Mouse (Mus musculus) forebrain, embryonic 12.5 days (tissue): ENCODE results near the gene Arsb. TPM values are rescaled to one million over a fixed set of nuclear protein-coding genes. Genes with fewer than 3 reads are reported as not detected.

ENCODE experiments used
- ATAC-seq: fragments of 200-750 bp; cut with Nextera tagmentation; 2 replicates; pipeline ENCODE4 v1.8.0; 2017; ENCODE audit warnings: moderate TSS enrichment; ENCODE audit not compliant: low FRiP score
- H3K27ac ChIP-seq: fragments of 300-500 bp; sonication (generic); 2 replicates; pipeline ENCODE4 v1.5.1; 2016; ENCODE audit warnings: mild to moderate bottlenecking
- H3K27me3 ChIP-seq: fragments of 300-500 bp; sonication (generic); 2 replicates; pipeline ENCODE4 v1.6.1; 2016; ENCODE audit warnings: mild to moderate bottlenecking
- H3K36me3 ChIP-seq: fragments of 300-500 bp; sonication (generic); replicated peaks from 2 replicates; pipeline ENCODE4 v1.6.1; 2016; ENCODE audit warnings: mild to moderate bottlenecking
- H3K4me1 ChIP-seq: fragments of 300-500 bp; sonication (generic); 2 replicates; pipeline ENCODE4 v1.6.1; 2016
- H3K4me2 ChIP-seq: fragments of 300-500 bp; sonication (generic); 2 replicates; pipeline ENCODE4 v1.6.1; 2016; ENCODE audit warnings: mild to moderate bottlenecking, moderate library complexity
- H3K4me3 ChIP-seq: fragments of 300-500 bp; sonication (generic); replicated peaks from 2 replicates; pipeline ENCODE4 v1.5.1; 2016; ENCODE audit warnings: mild to moderate bottlenecking
- H3K9ac ChIP-seq: fragments of 300-500 bp; sonication (generic); 2 replicates; pipeline ENCODE4 v1.6.1; 2016; ENCODE audit warnings: mild to moderate bottlenecking
- H3K9me3 ChIP-seq: fragments of 300-500 bp; sonication (generic); 2 replicates; pipeline ENCODE4 v1.6.1; 2016
- WGBS: fragments of 180-500 bp; shearing (Covaris S2); methylation state at CpG from one replicate; pipeline ENCODE4 v1.1.7; 2016; 5-methylcytosine and 5-hydroxymethylcytosine counted together
- polyA plus RNA-seq: library from polyadenylated mRNA; unstranded; fragments of >200 nt; fragmentation: Nextera tagmentation; extraction: Ambion mirVana; gene quantifications from 2 replicates; pipeline ENCODE4 v1.2.1, GENCODE M21; 2016

The Arsb gene
- polyA plus RNA-seq, 1 experiment from 2014 or later: 7.3 TPM

- H3K4me1 ChIP-seq: no peaks in the 10 kb centered on the region
- WGBS: 80% methylated on average over 2 of the region's 2 CpGs
- no peaks in the 10 kb centered on the region for H3K27me3 ChIP-seq
Measured at GRCm38 (mm10) chr13:93902126-93902525, 130.7 kb downstream of the Arsb start.

GRCm38 (mm10) chr13:93906552-93907245, 135.3 kb downstream of the Arsb start:
- Histone ChIP-seq H3K4me1 (no peaks in the 10 kb centered on the region), H3K4me3 (no peak overlapping the region), H3K36me3 (no peaks in the 10 kb centered on the region), H3K9ac (no peak overlapping the region), H3K4me2 (no peak overlapping the region), H3K27me3 (no peaks in the 10 kb centered on the region), H3K27ac (no peak overlapping the region), H3K9me3 (no peaks in the 10 kb centered on the region)
- WGBS: 88% methylated on average over 10 of the region's 10 CpGs
- no peak for ATAC-seq

More at GRCm38 (mm10) chr13:93902126-93902525, 130.7 kb downstream of the Arsb start:
- Histone ChIP-seq H3K36me3 (no peaks in the 10 kb centered on the region), H3K9me3 (no peaks in the 10 kb centered on the region), H3K4me2 (no peak overlapping the region), H3K9ac (no peak overlapping the region), H3K4me3 (no peak overlapping the region), H3K27ac (no peak overlapping the region)
- ATAC-seq: no peak

GRCm38 (mm10) chr13:93907971-93908370, 136.5 kb downstream of the Arsb start:
- Histone ChIP-seq H3K27ac (no peak overlapping the region), H3K4me2 (no peak overlapping the region), H3K36me3 (no peaks in the 10 kb centered on the region), H3K27me3 (no peaks in the 10 kb centered on the region), H3K4me3 (no peak overlapping the region), H3K4me1 (no peaks in the 10 kb centered on the region), H3K9ac (no peak overlapping the region), H3K9me3 (no peaks in the 10 kb centered on the region)
- no peak for ATAC-seq
- WGBS: 92% methylated on average over 3 of the region's 3 CpGs

GRCm38 (mm10) chr13:93909847-93910246, 138.4 kb downstream of the Arsb start:
- no peaks in the 10 kb centered on the region for H3K36me3 ChIP-seq
- no peaks in the 10 kb centered on the region for H3K27me3 ChIP-seq
- ATAC-seq: no peak
- H3K9me3 ChIP-seq: no peaks in the 10 kb centered on the region
- no peaks in the 10 kb centered on the region for H3K4me1 ChIP-seq
- no peak overlapping the region for H3K4me3 ChIP-seq
- H3K27ac ChIP-seq: no peak overlapping the region
- H3K4me2 ChIP-seq: no peak overlapping the region
- 83% methylated on average over 5 of the region's 5 CpGs for WGBS
- H3K9ac ChIP-seq: no peak overlapping the region

GRCm38 (mm10) chr13:93911037-93911436, 139.6 kb downstream of the Arsb start:
- no peak overlapping the region for H3K27ac ChIP-seq
- no peak overlapping the region for H3K4me3 ChIP-seq
- WGBS: 65% methylated on average over 7 of the region's 7 CpGs
- H3K4me2 ChIP-seq: no peak overlapping the region
- no peaks in the 10 kb centered on the region for H3K27me3 ChIP-seq
- H3K9ac ChIP-seq: no peak overlapping the region
- no peaks in the 10 kb centered on the region for H3K9me3 ChIP-seq
- H3K36me3 ChIP-seq: no peaks in the 10 kb centered on the region
- peaks cover 5% of the 10 kb centered on the region for H3K4me1 ChIP-seq
- ATAC-seq: no peak

- H3K36me3 ChIP-seq: no peaks in the 10 kb centered on the region
- H3K9ac ChIP-seq: no peak overlapping the region
- no peak overlapping the region for H3K27ac ChIP-seq
- H3K27me3 ChIP-seq: no peaks in the 10 kb centered on the region
- WGBS: 83% methylated on average over 5 of the region's 5 CpGs
- no peak for ATAC-seq
- H3K4me2 ChIP-seq: no peak overlapping the region
- no peaks in the 10 kb centered on the region for H3K9me3 ChIP-seq
- H3K4me1 ChIP-seq: peaks cover 11% of the 10 kb centered on the region
- no peak overlapping the region for H3K4me3 ChIP-seq
Measured at GRCm38 (mm10) chr13:93912326-93912915, 141.0 kb downstream of the Arsb start.

GRCm38 (mm10) chr13:93914206-93914605, 142.8 kb downstream of the Arsb start:
- 81% methylated on average over 3 of the region's 3 CpGs for WGBS
- no peak overlapping the region for H3K27ac ChIP-seq

GRCm38 (mm10) chr13:93915641-93916570, 144.5 kb downstream of the Arsb start:
- Histone ChIP-seq H3K9ac (no peak overlapping the region), H3K36me3 (no peaks in the 10 kb centered on the region), H3K9me3 (no peaks in the 10 kb centered on the region), H3K4me3 (no peak overlapping the region), H3K27me3 (no peaks in the 10 kb centered on the region), H3K27ac (no peak overlapping the region), H3K4me2 (no peak overlapping the region), H3K4me1 (peaks cover 14% of the 10 kb centered on the region)
- ATAC-seq: no peak
- WGBS: 49% methylated on average over 16 of the region's 16 CpGs

More at GRCm38 (mm10) chr13:93914206-93914605, 142.8 kb downstream of the Arsb start:
- Histone ChIP-seq H3K9ac (no peak overlapping the region), H3K27me3 (no peaks in the 10 kb centered on the region), H3K4me3 (no peak overlapping the region), H3K36me3 (no peaks in the 10 kb centered on the region), H3K9me3 (no peaks in the 10 kb centered on the region), H3K4me2 (no peak overlapping the region), H3K4me1 (peaks cover 14% of the 10 kb centered on the region)
- ATAC-seq: no peak

- no peak for ATAC-seq
- H3K4me2 ChIP-seq: no peak overlapping the region
- no peak overlapping the region for H3K9ac ChIP-seq
- 74% methylated on average over 3 of the region's 3 CpGs for WGBS
- no peaks in the 10 kb centered on the region for H3K27me3 ChIP-seq
- H3K9me3 ChIP-seq: no peaks in the 10 kb centered on the region
- H3K4me1 ChIP-seq: peaks cover 14% of the 10 kb centered on the region
- no peak overlapping the region for H3K4me3 ChIP-seq
- no peak overlapping the region for H3K27ac ChIP-seq
- no peaks in the 10 kb centered on the region for H3K36me3 ChIP-seq
Measured at GRCm38 (mm10) chr13:93919536-93919935, 148.1 kb downstream of the Arsb start.

GRCm38 (mm10) chr13:93920080-93920785, 148.8 kb downstream of the Arsb start:
- Histone ChIP-seq H3K27ac (no peak overlapping the region), H3K36me3 (no peaks in the 10 kb centered on the region), H3K9me3 (no peaks in the 10 kb centered on the region), H3K9ac (no peak overlapping the region), H3K4me1 (peaks cover 14% of the 10 kb centered on the region), H3K4me2 (no peak overlapping the region), H3K4me3 (no peak overlapping the region), H3K27me3 (no peaks in the 10 kb centered on the region)
- WGBS: 73% methylated on average over 8 of the region's 8 CpGs
- no peak for ATAC-seq

- H3K9me3 ChIP-seq: no peaks in the 10 kb centered on the region
- H3K36me3 ChIP-seq: no peaks in the 10 kb centered on the region
- 83% methylated on average over 4 of the region's 4 CpGs for WGBS
- H3K4me1 ChIP-seq: peaks cover 11% of the 10 kb centered on the region
- H3K4me2 ChIP-seq: no peak overlapping the region
- H3K27me3 ChIP-seq: no peaks in the 10 kb centered on the region
- no peak for ATAC-seq
- H3K27ac ChIP-seq: no peak overlapping the region
- no peak overlapping the region for H3K4me3 ChIP-seq
- no peak overlapping the region for H3K9ac ChIP-seq
Measured at GRCm38 (mm10) chr13:93920786-93921300, 149.4 kb downstream of the Arsb start.
